Mouse (Mus musculus): ENCODE results near the gene Treml4.

Treml4 gene

GRCm38 (mm10) chr17:48263741-48264362 is at the start of gene Treml4:
TSS of gene Treml4 (plus strand) at chr17:48264295.
- no peak for DNase-seq (ENCODE audit: low spot score)

- no peak for DNase-seq (ENCODE audit: low spot score)
Measured at GRCm38 (mm10) chr17:48215429-48215828, 48.7 kb upstream of the Treml4 start.

- no peak for DNase-seq (ENCODE audit: low spot score)
Measured at GRCm38 (mm10) chr17:48230680-48231079, 33.4 kb upstream of the Treml4 start.

GRCm38 (mm10) chr17:48232518-48232917 is 31.6 kb upstream of the Treml4 start, which contains the start of gene Trem1:
TSS of gene Trem1 (plus strand) at chr17:48232768.
- no peak for DNase-seq (ENCODE audit: low spot score)

GRCm38 (mm10) chr17:48233789-48234188 is 30.3 kb upstream of the Treml4 start:
- no peak for DNase-seq (ENCODE audit: low spot score)

GRCm38 (mm10) chr17:48234550-48234949 is 29.5 kb upstream of the Treml4 start:
- DNase-seq (ENCODE audit: low spot score), result no peak

GRCm38 (mm10) chr17:48235773-48236370 is 28.2 kb upstream of the Treml4 start:
- DNase-seq (ENCODE audit: low spot score), result no peak

GRCm38 (mm10) chr17:48237621-48238020 is 26.5 kb upstream of the Treml4 start:
- DNase-seq (ENCODE audit: low spot score), result no peak

- DNase-seq (ENCODE audit: low spot score), result no peak
Measured at GRCm38 (mm10) chr17:48247221-48247928, 16.7 kb upstream of the Treml4 start, which contains the start of gene Trem3. TSS of gene Trem3 (plus strand) at chr17:48247777.

- DNase-seq (ENCODE audit: low spot score), result no peak
Measured at GRCm38 (mm10) chr17:48249039-48249438, 15.1 kb upstream of the Treml4 start.

- DNase-seq (ENCODE audit: low spot score), result no peak
Measured at GRCm38 (mm10) chr17:48249501-48249900, 14.6 kb upstream of the Treml4 start.

GRCm38 (mm10) chr17:48250631-48251030 is 13.5 kb upstream of the Treml4 start:
- DNase-seq (ENCODE audit: low spot score), result no peak

GRCm38 (mm10) chr17:48256575-48256974 is 7.5 kb upstream of the Treml4 start:
- no peak for DNase-seq (ENCODE audit: low spot score)

- DNase-seq (ENCODE audit: low spot score), result no peak
Measured at GRCm38 (mm10) chr17:48261868-48262267, 2.2 kb upstream of the Treml4 start.

- DNase-seq (ENCODE audit: low spot score), result no peak
Measured at GRCm38 (mm10) chr17:48264662-48265061, 567 bp downstream of the Treml4 start.

- DNase-seq (ENCODE audit: low spot score), result no peak
Measured at GRCm38 (mm10) chr17:48266138-48266537, 2.0 kb downstream of the Treml4 start.

GRCm38 (mm10) chr17:48266610-48267304 is 2.7 kb downstream of the Treml4 start:
- DNase-seq (ENCODE audit: low spot score), result no peak

GRCm38 (mm10) chr17:48267591-48267990 is 3.5 kb downstream of the Treml4 start:
- no peak for DNase-seq (ENCODE audit: low spot score)

- no peak for DNase-seq (ENCODE audit: low spot score)
Measured at GRCm38 (mm10) chr17:48268276-48268675, 4.2 kb downstream of the Treml4 start.

GRCm38 (mm10) chr17:48269833-48270232 is 5.7 kb downstream of the Treml4 start:
- no peak for DNase-seq (ENCODE audit: low spot score)

- no peak for DNase-seq (ENCODE audit: low spot score)
Measured at GRCm38 (mm10) chr17:48272158-48272557, 8.1 kb downstream of the Treml4 start.

GRCm38 (mm10) chr17:48272598-48272997 is 8.5 kb downstream of the Treml4 start:
- no peak for DNase-seq (ENCODE audit: low spot score)

GRCm38 (mm10) chr17:48274098-48274497 is 10.0 kb downstream of the Treml4 start:
- DNase-seq (ENCODE audit: low spot score), result no peak

Data from retina, embryonic 14.5 days (tissue).